ENCODE assay signal across 26 mouse cellular contexts in the genomic region with DNA sequence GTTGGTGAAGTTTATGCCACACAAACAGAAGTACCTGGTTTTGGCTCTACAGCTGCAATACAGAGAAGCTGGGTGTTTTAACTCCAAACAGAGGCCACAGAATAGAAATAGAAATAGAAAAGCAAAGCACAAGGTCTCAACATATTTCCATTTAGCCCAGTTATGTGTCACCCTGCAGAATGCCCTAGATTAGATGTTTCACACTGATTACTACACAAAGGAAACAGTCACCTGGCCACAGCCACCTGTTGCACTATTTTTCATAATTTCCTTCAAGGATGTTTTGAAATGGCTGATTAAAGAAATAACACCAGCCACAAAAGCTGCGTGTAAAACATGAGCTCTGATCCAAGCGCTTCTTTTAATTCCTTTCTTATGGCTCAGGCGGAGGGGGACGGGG.
"Had no signal": no experiment of that assay in that cellular context is flagged by ENCODE, and none has a peak within 500 bp of the region (broad histone marks: within the 10 kb centered on the region; RNA-seq: fewer than 3 reads in every experiment).

No protein-coding gene starts in this region.

- ATAC-seq: forebrain, embryonic 13.5 days; forebrain, embryonic 14.5 days; forebrain, embryonic 15.5 days; forebrain, embryonic 16.5 days; forebrain, postnatal 0 days had no signal

- DNase-seq: cerebellum, adult 9-11 months; cerebellum, postnatal 10 days; cerebellum, postnatal 14 days; cerebellum, postnatal 25 days; cerebellum, postnatal 36 days; embryo, embryonic 11 days; forebrain, postnatal 0 days; gastrocnemius, adult 2 months; gastrocnemius, postnatal 10 days; gastrocnemius, postnatal 14 days; gastrocnemius, postnatal 25 days; gastrocnemius, postnatal 36 days; heart, adult 11 months; heart, adult 18-20 months; heart, adult 2 months had no signal

- H3K4me3 ChIP-seq: embryonic facial prominence, embryonic 10.5 days; embryonic facial prominence, embryonic 12.5 days; embryonic facial prominence, embryonic 13.5 days; embryonic facial prominence, embryonic 15.5 days; erythroblast, embryonic 14.5 days; forebrain, embryonic 10.5 days; forebrain, embryonic 12.5 days; forebrain, embryonic 13.5 days; forebrain, embryonic 15.5 days; gastrocnemius, adult 2 months; heart, adult 2 months had no signal
